Mouse (Mus musculus) forebrain, embryonic 12.5 days (tissue): Measurements from ENCODE around the gene Fbp1. TPM values are rescaled to one million over a fixed set of nuclear protein-coding genes. Genes with fewer than 3 reads are reported as not detected.
"Not testable (repeated sequence)": the region's sequence is repeated elsewhere in the genome, so short reads cannot be mapped to it uniquely, and the experiment has no call there.

Experiments used
- ATAC-seq: fragments of 200-750 bp; cut with Nextera tagmentation; 2 replicates; pipeline ENCODE4 v1.8.0; 2017; ENCODE audit warnings: moderate TSS enrichment; ENCODE audit not compliant: low FRiP score
- H3K27ac ChIP-seq: fragments of 300-500 bp; sonication (generic); 2 replicates; pipeline ENCODE4 v1.5.1; 2016; ENCODE audit warnings: mild to moderate bottlenecking
- H3K27me3 ChIP-seq: fragments of 300-500 bp; sonication (generic); 2 replicates; pipeline ENCODE4 v1.6.1; 2016; ENCODE audit warnings: mild to moderate bottlenecking
- H3K36me3 ChIP-seq: fragments of 300-500 bp; sonication (generic); replicated peaks from 2 replicates; pipeline ENCODE4 v1.6.1; 2016; ENCODE audit warnings: mild to moderate bottlenecking
- H3K4me1 ChIP-seq: fragments of 300-500 bp; sonication (generic); 2 replicates; pipeline ENCODE4 v1.6.1; 2016
- H3K4me2 ChIP-seq: fragments of 300-500 bp; sonication (generic); 2 replicates; pipeline ENCODE4 v1.6.1; 2016; ENCODE audit warnings: mild to moderate bottlenecking, moderate library complexity
- H3K4me3 ChIP-seq: fragments of 300-500 bp; sonication (generic); replicated peaks from 2 replicates; pipeline ENCODE4 v1.5.1; 2016; ENCODE audit warnings: mild to moderate bottlenecking
- H3K9ac ChIP-seq: fragments of 300-500 bp; sonication (generic); 2 replicates; pipeline ENCODE4 v1.6.1; 2016; ENCODE audit warnings: mild to moderate bottlenecking
- H3K9me3 ChIP-seq: fragments of 300-500 bp; sonication (generic); 2 replicates; pipeline ENCODE4 v1.6.1; 2016
- WGBS: fragments of 180-500 bp; shearing (Covaris S2); methylation state at CpG from one replicate; pipeline ENCODE4 v1.1.7; 2016; 5-methylcytosine and 5-hydroxymethylcytosine counted together
- polyA plus RNA-seq: library from polyadenylated mRNA; unstranded; fragments of >200 nt; fragmentation: Nextera tagmentation; extraction: Ambion mirVana; gene quantifications from 2 replicates; pipeline ENCODE4 v1.2.1, GENCODE M21; 2016

The Fbp1 gene
- polyA plus RNA-seq, 1 experiment from 2014 or later, result not detected

DNA sequence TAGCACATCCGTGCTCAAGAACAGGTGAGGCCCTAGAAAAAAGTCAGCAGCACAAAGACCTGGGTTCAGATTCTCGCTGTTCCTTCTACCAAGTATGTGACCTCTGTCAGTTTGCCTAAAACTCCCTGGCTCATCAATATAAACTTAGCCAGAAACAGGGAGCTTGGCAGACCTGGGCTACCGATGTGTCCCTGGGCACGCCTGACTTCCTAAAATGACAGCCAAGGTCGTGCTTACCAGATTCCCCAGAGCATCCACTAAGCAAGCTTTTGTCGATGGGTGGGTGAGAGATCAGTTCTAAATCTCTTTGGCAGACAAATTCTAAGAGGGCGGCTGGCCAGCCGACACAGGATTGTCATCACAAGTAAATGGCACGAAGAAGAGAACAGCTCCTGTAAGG lies 6.7 kb downstream of the Fbp1 start:
- Histone ChIP-seq H3K27ac (no peak overlapping the region), H3K9me3 (no peaks in the 10 kb centered on the region), H3K9ac (no peak overlapping the region), H3K4me3 (no peak overlapping the region), H3K36me3 (no peaks in the 10 kb centered on the region), H3K27me3 (no peaks in the 10 kb centered on the region), H3K4me2 (no peak overlapping the region), H3K4me1 (peaks cover 8% of the 10 kb centered on the region; the same call in 1 of the 2 replicates)
- WGBS, result 86% methylated on average over 9 of the region's 9 CpGs
- no peak for ATAC-seq

DNA sequence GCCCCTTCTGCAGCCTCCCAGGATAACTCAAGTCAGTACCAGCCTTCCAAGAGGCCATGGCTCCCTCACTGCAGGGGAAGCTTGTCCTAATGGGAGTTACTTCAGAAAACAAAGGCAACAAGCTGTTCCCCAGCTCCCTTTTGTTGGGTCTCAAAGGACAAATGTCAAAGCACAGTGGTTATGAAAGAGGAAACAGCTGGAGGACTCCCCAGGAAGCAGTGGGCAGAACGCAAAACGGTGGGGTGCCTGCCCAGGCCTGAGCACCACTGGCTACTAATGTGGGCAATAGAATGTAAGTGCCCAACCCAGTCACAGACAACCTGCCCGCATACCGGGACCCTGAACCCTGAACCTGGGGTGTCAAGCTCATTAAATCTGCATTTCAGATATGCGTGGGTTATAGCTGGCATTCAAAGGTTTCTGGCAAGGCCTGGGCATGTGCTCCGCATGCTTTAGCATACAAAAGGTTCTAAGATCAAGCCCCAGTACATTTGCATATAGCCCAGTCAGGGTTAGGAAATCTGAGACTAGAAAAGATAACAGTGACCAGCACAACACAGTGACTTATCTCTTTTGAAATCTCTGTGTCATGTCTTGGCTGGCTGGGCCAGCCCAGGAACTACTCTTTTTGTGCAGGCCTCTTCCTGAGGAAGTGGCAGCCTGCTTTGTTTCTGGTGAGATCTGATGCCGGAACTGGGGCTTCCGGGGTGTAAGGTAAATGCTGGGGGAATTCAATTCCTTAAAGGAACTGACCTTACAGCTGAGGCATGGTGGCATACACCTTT lies 8.1 kb downstream of the Fbp1 start:
- Histone ChIP-seq H3K4me3 (no peak overlapping the region), H3K9me3 (no peaks in the 10 kb centered on the region), H3K4me2 (no peak overlapping the region), H3K27ac (no peak overlapping the region), H3K4me1 (peaks cover 8% of the 10 kb centered on the region; the same call in 1 of the 2 replicates), H3K27me3 (no peaks in the 10 kb centered on the region), H3K9ac (no peak overlapping the region), H3K36me3 (no peaks in the 10 kb centered on the region)
- ATAC-seq, result no peak
- WGBS, result 22% methylated on average over 8 of the region's 8 CpGs

DNA sequence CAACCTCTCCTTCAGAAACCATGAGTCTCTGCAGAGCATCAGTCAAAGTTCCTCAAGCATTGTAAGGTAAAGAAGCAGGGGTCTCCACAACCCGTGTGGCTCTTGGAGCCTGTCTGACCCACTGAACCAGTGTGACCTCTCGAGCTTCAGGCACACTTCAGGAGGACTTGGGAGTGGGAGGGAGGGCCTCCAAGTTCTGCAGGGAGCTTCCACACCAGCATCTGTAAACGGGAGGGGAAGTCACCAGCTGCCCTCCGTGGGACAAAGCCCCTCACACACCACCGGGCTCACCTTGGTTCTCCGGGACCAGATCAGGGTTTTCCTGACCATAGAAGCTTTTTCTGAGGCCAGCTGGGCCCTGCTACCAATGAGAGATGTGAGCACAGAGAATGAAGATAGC lies 8.7 kb downstream of the Fbp1 start:
- H3K27ac ChIP-seq, result no peak overlapping the region
- H3K4me2 ChIP-seq, result no peak overlapping the region
- no peak for ATAC-seq
- 30% methylated on average over 6 of the region's 6 CpGs for WGBS
- no peaks in the 10 kb centered on the region for H3K27me3 ChIP-seq
- H3K4me1 ChIP-seq, result peaks cover 8% of the 10 kb centered on the region; the same call in 1 of the 2 replicates
- no peaks in the 10 kb centered on the region for H3K9me3 ChIP-seq
- H3K4me3 ChIP-seq, result no peak overlapping the region
- H3K36me3 ChIP-seq, result no peaks in the 10 kb centered on the region
- H3K9ac ChIP-seq, result no peak overlapping the region

DNA sequence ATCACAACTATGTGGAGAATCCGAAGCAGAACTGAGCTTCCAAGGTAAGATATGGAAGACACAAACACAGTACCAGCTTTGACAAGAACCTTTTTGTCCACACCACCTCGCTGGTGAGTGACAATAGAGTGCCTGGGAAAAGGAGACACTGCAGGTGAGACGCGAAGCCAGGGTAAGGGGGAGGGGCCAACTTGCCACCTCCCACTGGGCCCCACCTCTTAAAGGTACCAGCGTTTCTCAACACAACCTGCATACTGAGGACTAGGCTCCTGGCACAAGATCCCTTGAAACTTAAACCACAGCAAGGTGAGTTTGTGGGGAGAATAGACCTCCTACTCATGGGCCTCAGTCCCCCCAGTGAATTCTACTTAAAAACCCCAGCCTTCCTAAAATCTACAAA lies 10.8 kb downstream of the Fbp1 start:
- Histone ChIP-seq H3K27ac (no peak overlapping the region), H3K27me3 (no peaks in the 10 kb centered on the region), H3K4me3 (no peak overlapping the region), H3K9ac (no peak overlapping the region), H3K9me3 (no peaks in the 10 kb centered on the region), H3K4me1 (peaks cover 8% of the 10 kb centered on the region; the same call in 1 of the 2 replicates), H3K4me2 (no peak overlapping the region), H3K36me3 (no peaks in the 10 kb centered on the region)
- no peak for ATAC-seq
- WGBS, result 7% methylated on average over 5 of the region's 5 CpGs

DNA sequence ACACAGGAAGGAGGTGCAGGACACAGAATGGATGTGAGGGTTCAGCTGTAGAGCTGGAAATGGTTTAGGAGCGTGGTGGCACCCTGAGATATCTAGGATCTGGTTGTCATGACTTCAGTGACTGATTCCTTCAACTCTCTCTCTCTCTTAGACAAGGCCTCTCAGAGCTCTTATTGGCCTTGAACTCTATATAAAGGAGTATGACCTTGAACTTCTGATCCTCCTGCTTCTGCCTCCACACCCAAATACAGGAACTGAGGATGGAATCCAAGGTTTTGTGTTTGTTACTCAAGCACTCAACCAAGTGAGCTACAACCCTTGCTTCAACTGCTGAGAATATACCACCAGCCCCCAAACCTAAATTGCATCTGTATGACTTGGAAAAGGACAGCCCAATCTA lies 12.0 kb downstream of the Fbp1 start:
- Histone ChIP-seq H3K4me1 (peaks cover 8% of the 10 kb centered on the region; the same call in 1 of the 2 replicates), H3K27me3 (no peaks in the 10 kb centered on the region), H3K9me3 (no peaks in the 10 kb centered on the region), H3K27ac (no peak overlapping the region), H3K36me3 (no peaks in the 10 kb centered on the region), H3K9ac (no peak overlapping the region), H3K4me3 (no peak overlapping the region), H3K4me2 (no peak overlapping the region)
- ATAC-seq, result no peak
- 70% methylated on average over 1 of the region's 1 CpGs for WGBS

DNA sequence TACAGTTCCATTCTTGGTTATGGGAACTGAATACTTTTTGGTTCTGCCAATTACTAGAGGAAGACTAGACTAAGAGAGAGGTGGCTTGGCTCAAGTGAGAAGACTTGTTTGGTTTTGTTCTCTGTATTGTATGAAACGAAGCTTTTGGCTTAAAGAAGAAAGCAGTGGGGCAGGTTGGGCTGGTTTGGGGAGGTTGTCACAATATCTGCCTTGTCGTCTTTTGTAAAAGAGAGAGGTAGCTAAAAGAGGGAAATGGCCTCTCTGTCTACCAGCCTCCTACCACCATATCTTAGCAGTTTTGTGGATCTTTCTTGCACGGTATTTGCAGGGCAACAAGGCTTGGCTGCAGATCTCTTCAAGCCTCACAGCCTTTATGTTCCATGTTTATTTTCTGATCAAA lies 15.8 kb downstream of the Fbp1 start:
- H3K9ac ChIP-seq, result no peak overlapping the region
- ATAC-seq, result no peak
- no peaks in the 10 kb centered on the region for H3K9me3 ChIP-seq
- no peak overlapping the region for H3K4me3 ChIP-seq
- no peaks in the 10 kb centered on the region for H3K36me3 ChIP-seq
- no peaks in the 10 kb centered on the region for H3K4me1 ChIP-seq
- no peak overlapping the region for H3K4me2 ChIP-seq
- no peak overlapping the region for H3K27ac ChIP-seq
- H3K27me3 ChIP-seq, result no peaks in the 10 kb centered on the region
- WGBS, result 71% methylated on average over 3 of the region's 3 CpGs

DNA sequence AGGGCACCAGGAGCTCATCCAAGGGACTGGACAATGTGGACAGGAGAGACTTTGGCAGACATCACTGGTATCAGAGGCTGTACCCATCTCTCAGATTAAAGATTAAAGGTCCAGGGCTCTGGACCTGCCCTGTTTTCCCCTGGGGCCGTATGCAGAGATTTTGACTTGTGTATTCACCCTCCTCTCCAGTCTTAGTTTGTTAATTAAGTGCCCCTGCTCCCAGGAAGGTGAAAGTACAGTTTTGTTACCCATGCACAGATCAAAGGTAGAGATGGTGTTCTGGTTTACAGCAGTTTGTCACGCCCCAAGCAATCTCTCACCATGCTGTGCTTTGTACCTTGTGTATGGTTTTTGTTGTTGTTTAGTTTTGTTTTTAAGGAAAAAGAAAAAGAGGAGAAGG lies 17.5 kb downstream of the Fbp1 start:
- H3K27me3 ChIP-seq, result no peaks in the 10 kb centered on the region
- H3K4me1 ChIP-seq, result no peaks in the 10 kb centered on the region
- H3K4me2 ChIP-seq, result no peak overlapping the region
- H3K27ac ChIP-seq, result no peak overlapping the region
- no peaks in the 10 kb centered on the region for H3K36me3 ChIP-seq
- whole genome bisulfite sequencing, result 89% methylated on average over 2 of the region's 2 CpGs
- ATAC-seq, result no peak
- H3K4me3 ChIP-seq, result no peak overlapping the region
- H3K9me3 ChIP-seq, result no peaks in the 10 kb centered on the region
- no peak overlapping the region for H3K9ac ChIP-seq

DNA sequence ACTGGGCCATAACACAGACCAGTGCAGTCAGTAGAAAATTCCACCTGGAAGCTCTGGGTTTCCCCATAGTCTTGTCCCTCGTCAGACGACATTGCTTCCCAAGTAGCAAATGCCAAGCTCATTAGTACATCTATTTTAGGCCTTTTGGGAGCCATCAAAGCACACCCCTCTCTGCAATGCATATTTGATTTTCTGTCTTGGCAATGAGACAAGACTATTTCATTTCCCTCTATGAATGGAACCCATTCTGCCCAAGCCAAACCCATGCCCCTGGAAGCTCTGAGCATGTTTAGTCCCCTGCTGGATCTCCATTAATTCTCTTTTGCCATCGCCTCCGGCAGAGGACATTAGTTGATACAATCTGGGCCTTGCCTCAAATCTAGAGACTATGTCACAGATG lies 21.3 kb downstream of the Fbp1 start:
- no peak overlapping the region for H3K27ac ChIP-seq
- no peak overlapping the region for H3K9ac ChIP-seq
- no peaks in the 10 kb centered on the region for H3K9me3 ChIP-seq
- H3K4me1 ChIP-seq, result 0 out of 2 replicates have a peak, but pooled peaks cover 4% of the 10 kb centered on the region
- ATAC-seq, result no peak
- H3K4me3 ChIP-seq, result no peak overlapping the region
- no peaks in the 10 kb centered on the region for H3K27me3 ChIP-seq
- H3K4me2 ChIP-seq, result no peak overlapping the region
- H3K36me3 ChIP-seq, result no peaks in the 10 kb centered on the region
- 82% methylated on average over 4 of the region's 4 CpGs for WGBS

DNA sequence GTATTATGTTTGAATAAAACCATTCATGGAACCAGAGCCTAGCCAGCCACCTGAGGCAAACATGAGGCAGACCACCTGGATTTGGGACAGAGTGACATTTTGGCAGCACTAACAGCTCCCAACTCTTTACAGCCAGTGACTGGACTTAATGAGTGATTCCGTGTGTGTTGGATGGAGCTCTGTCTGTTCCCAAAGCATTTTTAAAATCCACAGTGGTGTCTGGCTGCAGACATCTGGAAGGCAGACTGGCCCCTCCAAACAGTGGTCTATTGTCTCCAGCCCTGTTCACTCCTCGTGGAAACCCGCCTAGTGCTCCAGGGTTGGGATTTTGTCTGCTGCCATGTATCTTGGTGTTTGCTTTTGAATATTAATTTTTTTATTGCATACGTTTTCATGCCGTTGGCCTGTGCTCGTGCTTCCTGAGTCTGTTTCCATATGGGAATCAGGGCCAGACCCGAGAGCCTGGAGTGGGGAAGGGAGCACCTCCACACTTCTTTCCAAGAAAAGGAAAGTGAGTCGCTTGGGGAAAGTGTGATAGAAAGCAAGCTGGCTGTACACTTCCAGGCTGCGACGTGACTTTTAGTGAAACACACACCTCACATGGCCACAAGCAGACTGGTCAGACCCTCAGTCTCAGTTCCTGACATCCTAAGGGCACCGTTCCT lies 22.3 kb downstream of the Fbp1 start:
- no peaks in the 10 kb centered on the region for H3K36me3 ChIP-seq
- ATAC-seq, result no peak
- H3K4me3 ChIP-seq, result no peak overlapping the region
- no peak overlapping the region for H3K4me2 ChIP-seq
- H3K9me3 ChIP-seq, result no peaks in the 10 kb centered on the region
- H3K4me1 ChIP-seq, result 0 out of 2 replicates have a peak, but pooled peaks cover 4% of the 10 kb centered on the region
- H3K27ac ChIP-seq, result no peak overlapping the region
- no peaks in the 10 kb centered on the region for H3K27me3 ChIP-seq
- 72% methylated on average over 11 of the region's 11 CpGs for WGBS
- no peak overlapping the region for H3K9ac ChIP-seq

DNA sequence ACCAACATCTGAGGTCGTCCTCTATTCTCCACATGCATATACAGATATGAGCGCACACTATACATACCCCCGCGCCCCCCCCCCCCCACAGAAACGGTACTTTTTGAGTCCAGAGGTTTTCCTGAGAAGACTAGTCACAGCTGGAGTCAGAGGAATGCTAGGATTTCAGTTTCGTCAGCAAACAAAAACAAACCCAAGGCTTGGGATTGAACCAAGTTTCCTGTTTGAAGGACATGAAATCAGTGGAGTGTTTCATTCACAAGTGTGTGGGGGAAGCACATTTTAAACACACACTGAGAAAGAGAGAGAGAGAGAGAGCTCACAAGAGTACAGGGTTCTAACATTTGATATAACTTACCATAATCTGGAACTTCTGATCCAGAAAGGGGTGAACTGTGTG lies 24.3 kb downstream of the Fbp1 start:
- H3K9ac ChIP-seq, result no peak overlapping the region
- no peak for ATAC-seq
- 80% methylated on average over 6 of the region's 6 CpGs for WGBS

DNA sequence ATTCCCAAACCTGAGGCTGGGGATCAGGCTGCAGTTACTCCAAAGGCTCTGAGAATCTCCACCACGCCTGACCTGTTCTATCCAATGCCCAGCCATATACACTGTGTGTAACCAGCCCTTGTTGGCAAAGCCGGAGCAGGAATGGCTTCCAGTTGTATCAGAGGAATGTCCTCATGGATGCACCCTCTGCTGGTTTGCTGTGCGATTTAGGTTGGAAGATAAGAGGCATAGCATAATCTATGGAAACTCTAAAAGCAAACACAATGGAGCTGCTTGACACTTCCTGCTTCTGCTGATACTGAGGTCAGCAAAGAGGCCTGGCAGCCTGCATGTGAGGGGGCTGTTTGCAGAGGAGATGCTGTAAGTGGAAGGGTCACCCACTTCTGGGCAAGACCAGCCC lies 25.2 kb downstream of the Fbp1 start:
- Histone ChIP-seq H3K27me3 (no peaks in the 10 kb centered on the region), H3K4me2 (no peak overlapping the region), H3K36me3 (no peaks in the 10 kb centered on the region), H3K27ac (no peak overlapping the region), H3K4me1 (0 out of 2 replicates have a peak, but pooled peaks cover 4% of the 10 kb centered on the region), H3K9ac (no peak overlapping the region), H3K9me3 (no peaks in the 10 kb centered on the region), H3K4me3 (no peak overlapping the region)
- ATAC-seq, result no peak
- 91% methylated on average over 3 of the region's 3 CpGs for WGBS

More for the DNA sequence above, 24.3 kb downstream of the Fbp1 start:
- Histone ChIP-seq H3K4me1 (0 out of 2 replicates have a peak, but pooled peaks cover 4% of the 10 kb centered on the region), H3K27ac (no peak overlapping the region), H3K36me3 (no peaks in the 10 kb centered on the region), H3K27me3 (no peaks in the 10 kb centered on the region), H3K4me2 (no peak overlapping the region), H3K9me3 (no peaks in the 10 kb centered on the region), H3K4me3 (no peak overlapping the region)

DNA sequence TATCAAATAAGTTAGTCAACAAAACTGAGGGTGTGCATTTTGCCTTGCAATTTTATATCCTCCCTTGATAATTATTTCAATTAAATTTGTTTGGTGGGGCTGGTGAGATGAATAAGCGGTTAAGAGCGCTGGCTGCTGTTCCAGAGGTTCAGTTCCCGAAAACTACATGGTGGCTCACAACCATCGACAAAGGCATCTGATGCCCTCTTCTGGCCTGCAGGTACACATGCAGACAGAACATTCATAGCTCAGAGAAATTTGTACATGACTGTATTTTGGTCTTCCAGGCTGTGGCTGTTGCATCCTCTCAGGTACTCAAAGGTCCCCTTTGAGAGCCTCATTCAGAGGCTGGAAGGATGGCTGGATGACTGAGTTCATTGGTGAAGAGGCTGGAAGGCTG lies 28.0 kb downstream of the Fbp1 start:
- Histone ChIP-seq H3K27ac (no peak overlapping the region), H3K27me3 (no peaks in the 10 kb centered on the region), H3K9ac (no peak overlapping the region), H3K4me3 (no peak overlapping the region), H3K4me2 (no peak overlapping the region), H3K36me3 (no peaks in the 10 kb centered on the region), H3K4me1 (peaks cover 6% of the 10 kb centered on the region; the same call in 1 of the 2 replicates), H3K9me3 (no peaks in the 10 kb centered on the region)
- ATAC-seq, result no peak
- WGBS, result 91% methylated on average over 4 of the region's 4 CpGs

DNA sequence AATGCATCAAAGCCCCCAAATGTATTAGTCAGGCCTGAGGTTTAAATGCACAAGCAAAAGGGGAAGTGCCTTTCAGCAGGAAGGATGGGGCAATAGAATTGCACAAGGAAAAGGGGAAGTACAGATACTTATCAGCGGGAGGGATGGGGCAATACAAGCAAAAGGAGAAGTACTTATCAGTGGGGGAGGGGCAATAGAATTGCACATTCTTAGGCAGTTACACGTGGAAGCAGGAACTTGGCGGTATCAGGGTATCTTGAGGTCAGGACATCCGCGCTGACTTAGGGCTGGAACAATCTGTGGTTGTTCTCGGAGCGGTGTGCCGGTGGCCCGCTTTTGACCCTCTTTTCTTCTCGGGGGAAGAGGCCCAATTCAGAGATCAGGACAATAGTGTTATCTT lies 28.8 kb downstream of the Fbp1 start:
- H3K27ac ChIP-seq, H3K4me2 ChIP-seq, H3K36me3 ChIP-seq, H3K27me3 ChIP-seq, H3K4me3 ChIP-seq, H3K9me3 ChIP-seq, ATAC-seq, H3K4me1 ChIP-seq, H3K9ac ChIP-seq: not testable (repeated sequence)
- WGBS, result 84% methylated on average over 10 of the region's 10 CpGs
